Mouse (Mus musculus) neural tube, embryonic 11.5 days (tissue): ENCODE data around the gene Rnf212. TPM values are rescaled to one million over a fixed set of nuclear protein-coding genes. Genes with fewer than 3 reads are reported as not detected.

Experiments
- ATAC-seq: fragments of 200-750 bp; cut with Nextera tagmentation; 2 replicates; pipeline ENCODE4 v1.8.0; 2017; ENCODE audit warnings: moderate number of reproducible peaks, mild to moderate bottlenecking, moderate TSS enrichment, moderate library complexity; ENCODE audit not compliant: insufficient read depth, low FRiP score, low TSS enrichment
- DNase-seq: peaks from one replicate; pipeline ENCODE4 v3.0.0-alpha.2; 2015; ENCODE audit warnings: low spot score
- H3K27ac ChIP-seq: fragments of 300-500 bp; sonication (generic); 2 replicates; pipeline ENCODE4 v1.5.1; 2014; ENCODE audit warnings: low read depth, mild to moderate bottlenecking, low read length
- H3K27me3 ChIP-seq: fragments of 300-500 bp; sonication (generic); 2 replicates; pipeline ENCODE4 v1.6.1; 2014; ENCODE audit warnings: mild to moderate bottlenecking, low read length, mixed read lengths; ENCODE audit not compliant: control insufficient read depth, insufficient read depth
- H3K36me3 ChIP-seq: fragments of 300-500 bp; sonication (generic); 2 replicates; pipeline ENCODE4 v1.6.1; 2014; ENCODE audit warnings: mild to moderate bottlenecking, low read length, moderate library complexity, mixed read lengths; ENCODE audit not compliant: control insufficient read depth, insufficient read depth
- H3K4me1 ChIP-seq: fragments of 300-500 bp; sonication (generic); 2 replicates; pipeline ENCODE4 v1.6.1; 2014; ENCODE audit warnings: low read length, mixed read lengths; ENCODE audit not compliant: control insufficient read depth, insufficient read depth
- H3K4me2 ChIP-seq: fragments of 300-500 bp; sonication (generic); 2 replicates; pipeline ENCODE4 v1.6.1; 2014; ENCODE audit warnings: low read depth, mild to moderate bottlenecking, moderate library complexity
- H3K4me3 ChIP-seq: fragments of 300-500 bp; sonication (generic); 2 replicates; pipeline ENCODE4 v1.5.1; 2014; ENCODE audit warnings: low read depth, low read length
- H3K9ac ChIP-seq: fragments of 300-500 bp; sonication (generic); 2 replicates; pipeline ENCODE4 v1.6.1; 2014; ENCODE audit warnings: mild to moderate bottlenecking, low read length
- H3K9me3 ChIP-seq: fragments of 300-500 bp; sonication (generic); 2 replicates; pipeline ENCODE4 v1.6.1; 2016; ENCODE audit warnings: low read length; ENCODE audit not compliant: control insufficient read depth
- WGBS: fragments of 180-500 bp; shearing (Covaris S2); extraction: QIAGEN DNeasy Blood & Tissue Kit; methylation state at CpG from one replicate; pipeline ENCODE4 v1.1.7; 2014; 5-methylcytosine and 5-hydroxymethylcytosine counted together
- polyA plus RNA-seq: library from polyadenylated mRNA; unstranded; fragments of >200 nt; fragmentation: Nextera tagmentation; extraction: Ambion mirVana; gene quantifications from 2 replicates; pipeline ENCODE4 v1.2.1, GENCODE M21; 2014

Gene Rnf212
- polyA plus RNA-seq, 1 experiment from 2014 or later = 0.97 TPM

DNA sequence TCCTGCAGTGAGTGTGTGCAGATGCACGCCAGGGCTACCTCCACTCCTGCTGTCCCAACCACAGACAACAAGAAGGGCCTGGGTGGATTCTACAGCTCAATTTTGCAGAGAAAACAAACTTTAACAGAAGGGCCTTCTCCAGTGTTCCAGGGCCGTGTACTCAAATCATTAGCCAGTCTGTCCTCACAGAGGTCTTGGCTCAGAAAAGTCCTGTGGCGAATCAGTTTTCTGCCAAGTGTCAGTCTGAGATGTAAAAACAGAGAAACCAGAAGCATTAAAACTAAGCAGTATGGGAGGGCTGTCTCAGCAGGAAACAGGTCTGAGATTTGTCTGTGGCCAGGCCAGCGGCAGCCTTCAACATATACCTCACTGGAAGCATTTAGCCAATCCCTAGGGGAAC, 56.7 kb downstream of the Rnf212 start:
- no peak overlapping the region for H3K27ac ChIP-seq
- H3K9ac ChIP-seq = no peak overlapping the region
- no peaks in the 10 kb centered on the region for H3K36me3 ChIP-seq
- WGBS = 31% methylated on average over 4 of the region's 4 CpGs
- no peak overlapping the region for H3K4me2 ChIP-seq
- no peaks in the 10 kb centered on the region for H3K27me3 ChIP-seq
- DNase-seq = no peak
- no peaks in the 10 kb centered on the region for H3K9me3 ChIP-seq
- no peak overlapping the region for H3K4me3 ChIP-seq
- no peak for ATAC-seq
- peaks cover 4% of the 10 kb centered on the region; the same call in 1 of the 2 replicates for H3K4me1 ChIP-seq

DNA sequence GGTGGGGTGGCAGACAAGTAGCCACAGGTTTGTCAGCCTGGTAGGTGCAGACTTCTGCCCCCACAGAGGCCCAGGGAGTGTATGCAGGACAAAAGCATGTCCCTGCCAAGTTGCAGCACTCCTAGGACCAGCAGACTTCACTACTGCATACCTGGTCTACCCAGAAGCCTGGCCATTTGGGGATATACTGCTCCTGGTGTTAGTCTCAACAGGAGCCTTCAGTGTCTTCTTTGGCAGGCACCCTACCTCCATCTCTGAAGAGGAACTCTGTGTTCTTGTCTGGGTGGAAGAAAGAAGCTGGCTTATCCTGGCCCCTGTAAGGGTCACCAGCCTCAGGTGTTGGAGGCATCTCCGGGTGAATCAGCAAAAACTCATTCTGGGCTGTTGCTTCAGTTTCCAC, 58.8 kb downstream of the Rnf212 start:
- Histone ChIP-seq H3K27me3 (no peaks in the 10 kb centered on the region), H3K27ac (no peak overlapping the region), H3K4me3 (no peak overlapping the region), H3K9me3 (no peaks in the 10 kb centered on the region), H3K4me2 (no peak overlapping the region), H3K9ac (no peak overlapping the region), H3K36me3 (no peaks in the 10 kb centered on the region), H3K4me1 (peaks cover 4% of the 10 kb centered on the region; the same call in 1 of the 2 replicates)
- 85% methylated on average over 1 of the region's 1 CpGs for WGBS
- no peak for ATAC-seq
- DNase-seq = no peak

DNA sequence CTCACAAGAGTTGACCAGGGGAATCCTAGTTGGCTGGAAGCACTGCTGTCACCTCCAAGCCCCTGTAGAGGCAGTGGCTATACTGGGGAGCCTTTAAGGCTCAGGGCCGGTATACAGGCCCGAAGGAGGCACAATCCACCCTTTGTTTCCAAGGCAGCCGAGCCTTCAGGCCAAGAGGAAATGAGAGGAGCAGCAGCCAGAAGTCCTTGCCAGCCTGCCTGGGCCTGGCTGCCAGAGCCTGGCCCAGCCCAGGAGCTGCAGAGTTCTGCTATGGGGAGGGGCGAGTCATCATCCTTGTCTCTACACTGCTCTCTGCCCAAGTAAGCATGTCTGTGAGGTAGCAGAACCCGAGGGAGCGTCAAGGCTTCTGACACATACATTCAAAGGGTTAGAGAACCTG, 60.6 kb downstream of the Rnf212 start:
- peaks cover 4% of the 10 kb centered on the region; the same call in 1 of the 2 replicates for H3K4me1 ChIP-seq
- H3K27ac ChIP-seq = no peak overlapping the region
- H3K4me2 ChIP-seq = no peak overlapping the region
- no peaks in the 10 kb centered on the region for H3K27me3 ChIP-seq
- ATAC-seq (no peak), DNase-seq (no peak)
- no peak overlapping the region for H3K9ac ChIP-seq
- no peaks in the 10 kb centered on the region for H3K36me3 ChIP-seq
- 68% methylated on average over 6 of the region's 6 CpGs for WGBS
- no peaks in the 10 kb centered on the region for H3K9me3 ChIP-seq
- no peak overlapping the region for H3K4me3 ChIP-seq

DNA sequence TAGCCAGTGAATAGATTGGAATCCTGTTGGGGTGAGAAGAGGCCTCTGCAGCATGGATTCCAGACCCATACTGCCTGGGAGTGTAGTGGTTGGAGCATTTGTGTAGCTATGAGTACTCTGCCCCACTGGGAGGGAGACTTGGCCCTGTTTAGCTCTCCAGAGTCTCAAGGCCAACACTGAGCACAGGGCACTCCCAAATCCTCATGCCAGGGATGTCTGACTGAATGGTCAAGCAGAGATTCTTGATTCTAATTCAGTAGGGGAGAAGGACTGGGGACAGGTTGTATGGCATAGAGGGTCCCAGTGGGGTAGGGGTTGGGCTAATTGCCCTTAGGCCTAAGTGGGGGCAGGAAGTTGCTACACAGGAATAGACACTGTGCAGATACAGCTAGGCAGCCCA, 61.1 kb downstream of the Rnf212 start:
- Histone ChIP-seq H3K27me3 (no peaks in the 10 kb centered on the region), H3K4me3 (no peak overlapping the region), H3K9me3 (no peaks in the 10 kb centered on the region), H3K27ac (no peak overlapping the region), H3K4me2 (no peak overlapping the region), H3K9ac (no peak overlapping the region), H3K36me3 (no peaks in the 10 kb centered on the region), H3K4me1 (peaks cover 4% of the 10 kb centered on the region; the same call in 1 of the 2 replicates)
- ATAC-seq (no peak), DNase-seq (no peak)

GRCm38 (mm10) chr5:108713096-108713495, 61.7 kb downstream of the Rnf212 start:
- H3K4me3 ChIP-seq = no peak overlapping the region
- H3K4me1 ChIP-seq = no peaks in the 10 kb centered on the region
- DNase-seq (no peak), ATAC-seq (no peak)
- no peak overlapping the region for H3K27ac ChIP-seq
- no peak overlapping the region for H3K4me2 ChIP-seq
- H3K36me3 ChIP-seq = no peaks in the 10 kb centered on the region
- H3K9me3 ChIP-seq = no peaks in the 10 kb centered on the region
- no peak overlapping the region for H3K9ac ChIP-seq
- 90% methylated on average over 2 of the region's 2 CpGs for WGBS
- H3K27me3 ChIP-seq = no peaks in the 10 kb centered on the region

DNA sequence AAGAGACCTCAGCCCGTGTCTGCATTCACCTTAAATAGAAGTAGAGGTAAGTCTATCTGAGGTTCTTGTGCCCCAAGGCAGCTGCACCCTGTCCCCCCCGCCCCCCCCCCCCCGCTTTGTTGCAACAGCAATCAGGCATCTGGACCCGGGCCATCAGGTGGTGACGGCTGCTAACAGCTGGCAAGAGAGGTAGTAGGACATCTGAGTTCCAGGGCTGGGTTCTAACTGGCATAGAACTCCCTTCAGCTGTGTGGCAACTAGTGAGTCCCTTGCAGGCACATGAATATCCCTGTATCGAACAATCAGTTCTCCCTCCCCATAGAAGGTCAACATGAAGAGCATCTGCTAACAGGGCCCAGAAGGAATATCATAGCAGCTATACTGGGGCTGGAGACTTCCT, 62.8 kb downstream of the Rnf212 start:
- no peak overlapping the region for H3K4me3 ChIP-seq
- no peaks in the 10 kb centered on the region for H3K27me3 ChIP-seq
- DNase-seq (no peak), ATAC-seq (no peak)
- no peak overlapping the region for H3K27ac ChIP-seq
- 82% methylated on average over 6 of the region's 6 CpGs for WGBS
- H3K4me1 ChIP-seq = no peaks in the 10 kb centered on the region
- no peaks in the 10 kb centered on the region for H3K9me3 ChIP-seq
- no peaks in the 10 kb centered on the region; the same call in 1 of the 2 replicates for H3K36me3 ChIP-seq
- no peak overlapping the region for H3K9ac ChIP-seq
- H3K4me2 ChIP-seq = no peak overlapping the region

DNA sequence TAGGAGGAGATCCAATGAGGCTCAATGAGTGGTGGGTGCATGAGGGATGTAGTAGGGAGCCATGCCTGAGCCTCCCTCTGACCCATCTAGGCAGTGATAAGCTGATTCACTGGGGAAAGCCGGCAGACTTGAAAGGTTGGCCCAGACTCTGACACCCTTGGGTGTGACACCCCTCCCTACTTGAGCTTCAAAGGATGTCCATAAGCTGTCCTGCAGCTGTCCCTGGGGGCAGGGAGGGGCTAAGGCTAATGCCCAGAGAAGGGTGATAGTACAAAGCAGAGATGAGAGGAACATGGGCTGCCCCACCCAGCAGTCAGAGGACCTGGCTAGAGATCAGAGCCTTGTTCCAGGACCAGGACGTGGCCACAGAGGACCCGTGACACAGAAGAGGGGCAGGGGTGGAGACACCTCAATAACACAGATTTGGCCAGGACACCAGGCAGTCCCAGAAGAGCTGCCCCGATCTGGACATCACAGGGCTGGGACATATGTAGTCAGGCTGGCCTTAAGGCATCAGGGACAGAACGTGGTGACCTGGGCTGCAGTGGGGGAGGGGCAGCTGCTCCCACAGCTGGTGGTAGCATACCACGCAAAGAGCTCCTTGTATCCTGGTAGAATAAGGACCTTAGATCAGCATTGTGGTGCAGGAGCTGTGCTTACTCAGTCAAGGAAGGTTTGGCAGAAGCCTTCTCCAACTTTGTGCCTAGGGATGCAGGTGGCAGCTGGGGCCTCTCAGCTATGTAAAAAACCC, 65.6 kb downstream of the Rnf212 start:
- H3K4me2 ChIP-seq = no peak overlapping the region
- H3K9me3 ChIP-seq = no peaks in the 10 kb centered on the region
- no peak overlapping the region for H3K4me3 ChIP-seq
- H3K9ac ChIP-seq = no peak overlapping the region
- H3K27me3 ChIP-seq = no peaks in the 10 kb centered on the region
- H3K36me3 ChIP-seq = peaks cover 3% of the 10 kb centered on the region; the same call in 1 of the 2 replicates
- no peak for ATAC-seq
- 63% methylated on average over 6 of the region's 6 CpGs for WGBS
- no peak for DNase-seq
- no peak overlapping the region for H3K27ac ChIP-seq
- no peaks in the 10 kb centered on the region for H3K4me1 ChIP-seq

DNA sequence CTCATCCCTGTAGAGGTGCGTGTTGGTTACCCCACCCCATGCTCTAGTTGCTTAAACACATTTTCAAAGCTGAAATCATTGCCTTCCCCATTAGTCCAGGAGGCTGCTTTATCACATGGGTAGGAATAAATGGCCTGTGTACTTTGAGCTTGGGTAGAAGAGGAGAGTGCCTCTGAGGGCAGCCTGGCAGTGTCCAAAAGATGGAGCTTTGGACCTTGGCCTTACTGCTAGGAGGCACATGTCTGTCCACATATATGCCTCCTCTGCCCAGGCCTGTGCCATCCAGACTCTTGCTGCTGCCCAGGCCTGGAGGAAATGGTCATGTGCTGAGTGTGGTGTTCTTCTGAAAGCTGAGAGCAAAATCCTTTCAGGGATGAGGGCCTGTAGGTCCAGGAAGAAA, 66.4 kb downstream of the Rnf212 start:
- no peak for ATAC-seq
- no peaks in the 10 kb centered on the region for H3K4me1 ChIP-seq
- H3K27me3 ChIP-seq = no peaks in the 10 kb centered on the region
- H3K27ac ChIP-seq = no peak overlapping the region
- H3K4me2 ChIP-seq = no peak overlapping the region
- no peak overlapping the region for H3K4me3 ChIP-seq
- no peak overlapping the region for H3K9ac ChIP-seq
- H3K36me3 ChIP-seq = peaks cover 3% of the 10 kb centered on the region; the same call in 1 of the 2 replicates
- WGBS = 96% methylated on average over 1 of the region's 1 CpGs
- no peaks in the 10 kb centered on the region for H3K9me3 ChIP-seq
- no peak for DNase-seq

GRCm38 (mm10) chr5:108707758-108708157, 67.0 kb downstream of the Rnf212 start:
- peaks cover 5% of the 10 kb centered on the region for H3K36me3 ChIP-seq
- no peak overlapping the region for H3K4me2 ChIP-seq
- no peaks in the 10 kb centered on the region for H3K4me1 ChIP-seq
- H3K9me3 ChIP-seq = no peaks in the 10 kb centered on the region
- WGBS = 85% methylated on average over 2 of the region's 2 CpGs
- no peak overlapping the region for H3K4me3 ChIP-seq
- no peak overlapping the region for H3K27ac ChIP-seq
- ATAC-seq = no peak
- H3K27me3 ChIP-seq = no peaks in the 10 kb centered on the region
- H3K9ac ChIP-seq = no peak overlapping the region
- DNase-seq = no peak
